Mouse (Mus musculus): ENCODE measurements around the gene Btbd35f5.
"Not testable (repeated sequence)": the region's sequence is repeated elsewhere in the genome, so short reads cannot be mapped to it uniquely, and the experiment has no call there.

Btbd35f5 gene

DNA sequence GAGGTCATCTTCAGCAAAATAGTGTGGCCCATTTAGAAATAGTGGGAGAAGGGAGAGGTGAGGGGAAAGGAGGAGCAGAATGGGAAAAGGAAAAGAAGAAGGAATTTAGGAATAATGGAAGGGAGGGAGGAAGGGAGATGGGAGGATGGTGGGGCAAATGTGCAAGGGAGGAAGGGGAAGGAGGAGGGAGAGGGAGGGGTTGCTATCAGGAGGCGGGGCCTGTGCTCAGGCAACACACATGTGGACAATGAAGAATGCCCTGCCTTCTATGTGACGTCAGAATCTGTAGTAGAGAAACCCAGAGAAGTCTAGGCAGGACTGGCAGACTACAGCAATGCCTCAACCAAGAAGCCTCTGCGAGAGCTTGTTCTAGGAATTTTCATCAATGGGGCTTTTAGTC is at the start of gene Btbd35f5:
Gene Btbd35f5 (plus strand): TSS at position 301 of the 400 bp plus-strand sequence.
- not testable (repeated sequence) for DNase-seq

- DNase-seq = not testable (repeated sequence)
These were observed 32.2 kb upstream of the Btbd35f5 start, which contains the start of gene Gm21789 for GRCm38 (mm10) chrX:32941468-32941867. Gene Gm21789, plus strand, starts transcription at chrX:32941768.

Measured in thymus, postnatal 4 days (tissue).